Mouse (Mus musculus): ENCODE data around the gene Usp17lc.
"Not testable (repeated sequence)": the region's sequence is repeated elsewhere in the genome, so short reads cannot be mapped to it uniquely, and the experiment has no call there.

Gene Usp17lc

DNA sequence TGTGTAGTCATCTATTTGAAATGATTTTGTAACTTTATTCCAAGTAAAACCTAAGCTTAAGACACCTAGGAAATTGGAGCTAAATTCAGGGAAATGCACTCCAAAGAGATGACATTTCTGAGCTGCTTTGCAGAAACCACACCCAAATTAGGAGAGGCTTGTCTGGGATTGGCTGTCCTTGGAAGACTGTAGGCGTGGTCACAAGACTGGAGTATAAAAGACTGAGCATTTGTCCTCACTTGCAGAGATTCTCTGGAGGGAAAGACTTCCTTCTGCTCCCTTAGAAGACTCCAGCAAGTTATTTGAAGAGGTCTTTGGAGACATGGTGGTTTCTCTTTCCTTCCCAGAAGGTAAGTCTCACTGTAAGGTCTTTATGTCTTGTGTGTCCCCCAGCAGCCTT lies at the start of gene Usp17lc:
Gene Usp17lc (plus strand): TSS at position 301 of the 400 bp plus-strand sequence.
- DNase-seq = not testable (repeated sequence)

DNA sequence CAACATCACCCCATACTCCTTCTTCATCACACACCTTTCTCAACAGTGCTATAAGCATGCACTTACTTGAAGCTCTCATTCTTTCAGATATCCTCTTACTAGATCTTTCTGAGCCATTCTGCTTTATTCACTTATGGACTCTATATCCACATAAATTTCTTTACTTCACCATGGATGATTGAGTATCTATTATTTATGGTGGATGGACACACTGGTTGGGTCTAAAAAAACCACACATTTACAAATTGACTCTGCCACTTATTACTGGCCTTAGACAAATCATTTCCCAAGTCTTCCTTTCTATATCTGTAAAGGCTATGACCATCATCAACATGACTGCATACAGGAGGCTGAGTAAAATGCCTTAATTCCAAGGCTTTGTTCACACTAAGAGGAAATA lies 28.8 kb upstream of the Usp17lc start, which contains the start of gene Olfr603:
Gene Olfr603 (minus strand): TSS at position 101 of the 400 bp plus-strand sequence.
- DNase-seq = no peak

DNA sequence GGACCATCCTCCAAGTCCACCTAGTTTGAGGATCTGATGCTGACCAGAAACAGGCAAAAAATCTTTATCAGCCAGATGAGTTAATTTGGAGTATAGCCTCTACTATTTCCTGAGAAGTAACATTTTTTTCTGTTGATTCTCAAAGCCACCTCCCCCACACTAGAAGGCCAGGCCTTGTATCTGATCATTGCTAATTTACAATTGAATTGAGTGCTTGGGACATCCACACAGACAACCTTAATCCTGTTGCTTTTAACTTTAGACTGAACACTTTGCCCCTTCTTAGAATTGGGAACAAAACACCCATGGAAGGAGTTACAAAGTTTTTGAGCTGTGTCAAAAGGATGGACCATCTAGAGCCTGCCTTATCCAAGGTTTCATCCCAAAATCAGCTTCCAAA lies 17.1 kb upstream of the Usp17lc start:
- DNase-seq = no peak

DNA sequence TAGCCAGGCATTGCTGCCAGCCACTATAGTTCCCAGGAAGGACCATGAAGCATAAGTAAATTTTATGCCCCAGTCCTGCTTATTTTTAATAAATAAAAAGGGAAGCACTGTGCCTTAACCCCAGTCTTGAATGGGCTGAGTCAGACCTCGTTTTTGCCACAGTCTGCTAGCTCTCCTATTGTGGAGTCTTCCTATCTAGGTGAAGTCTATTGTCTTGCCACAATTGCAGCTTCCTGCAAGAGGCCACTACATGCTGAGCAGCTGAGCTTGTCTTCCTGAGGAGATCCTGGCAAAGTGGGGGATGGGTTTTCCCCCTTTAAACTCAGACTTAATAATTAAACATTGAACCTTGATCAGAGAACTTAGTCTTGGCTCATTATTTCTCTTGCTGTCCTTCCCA lies 15.9 kb upstream of the Usp17lc start:
- DNase-seq = no peak

DNA sequence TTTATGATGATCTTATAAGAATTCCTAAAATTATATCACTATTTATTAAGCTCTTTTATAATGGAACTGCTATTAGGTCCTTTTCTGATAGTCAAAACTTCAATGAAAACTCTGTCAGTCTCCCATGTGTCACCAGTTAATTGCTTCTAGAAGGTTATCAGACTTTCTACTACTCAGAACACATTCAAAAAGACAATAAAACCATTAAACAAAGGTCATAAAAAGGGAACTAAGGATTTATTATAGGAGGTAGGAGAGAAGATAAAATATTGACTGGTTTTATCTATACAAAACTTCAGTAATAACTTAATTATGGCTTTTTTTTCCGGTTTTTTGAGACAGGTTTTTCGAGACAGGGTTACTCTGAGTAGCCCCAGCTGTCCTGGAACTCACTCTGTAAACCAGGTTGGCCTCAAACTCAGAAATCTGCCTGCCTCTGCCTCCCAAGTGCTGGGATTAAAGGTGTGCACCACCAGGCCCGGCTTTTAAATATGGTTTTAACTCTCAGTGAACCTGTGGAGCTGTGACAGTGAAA lies 8.3 kb upstream of the Usp17lc start:
- DNase-seq = not testable (repeated sequence)

DNA sequence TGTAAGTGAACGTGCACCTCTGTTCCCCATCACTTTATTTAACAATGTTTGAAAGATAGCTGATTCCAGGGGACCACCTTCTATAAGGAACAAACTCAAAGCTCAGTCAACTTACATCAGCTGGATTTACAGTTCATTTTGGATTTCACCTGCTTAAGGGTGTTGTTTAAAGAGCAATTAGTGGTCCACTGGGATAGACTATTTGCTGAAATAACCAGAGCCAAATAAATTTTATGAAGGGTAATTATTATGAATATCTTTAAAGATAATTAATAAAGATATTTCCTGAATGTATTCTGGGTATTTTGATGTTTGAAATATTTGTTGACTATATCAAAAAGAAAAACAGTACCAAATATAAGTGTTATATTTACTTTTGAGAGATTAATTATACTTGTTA lies 30.5 kb downstream of the Usp17lc start, which contains the start of gene Olfr605:
Gene Olfr605 (minus strand): TSS at position 101 of the 400 bp plus-strand sequence.
- DNase-seq = no peak

DNA sequence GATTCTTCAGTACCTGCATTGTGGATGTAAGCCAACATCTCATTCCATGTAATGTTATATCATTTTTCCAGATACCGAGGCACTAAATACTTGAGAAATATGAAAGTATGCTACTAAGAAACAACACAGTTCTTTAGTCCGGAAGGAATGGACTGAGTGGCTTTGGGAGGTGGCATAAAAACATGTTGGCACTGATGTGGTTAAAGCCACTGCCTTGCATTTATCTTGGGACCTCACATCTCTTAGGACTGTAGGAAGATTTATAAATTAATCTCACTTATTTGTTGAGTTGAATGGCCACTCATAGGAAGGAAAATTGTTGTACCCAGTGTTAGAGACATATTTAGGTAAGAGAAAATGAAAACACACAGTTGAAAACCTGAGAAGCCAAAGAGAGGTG lies 33.9 kb downstream of the Usp17lc start, which contains the start of gene Olfr606:
Gene Olfr606 (plus strand): TSS at position 301 of the 400 bp plus-strand sequence.
- no peak for DNase-seq

DNA sequence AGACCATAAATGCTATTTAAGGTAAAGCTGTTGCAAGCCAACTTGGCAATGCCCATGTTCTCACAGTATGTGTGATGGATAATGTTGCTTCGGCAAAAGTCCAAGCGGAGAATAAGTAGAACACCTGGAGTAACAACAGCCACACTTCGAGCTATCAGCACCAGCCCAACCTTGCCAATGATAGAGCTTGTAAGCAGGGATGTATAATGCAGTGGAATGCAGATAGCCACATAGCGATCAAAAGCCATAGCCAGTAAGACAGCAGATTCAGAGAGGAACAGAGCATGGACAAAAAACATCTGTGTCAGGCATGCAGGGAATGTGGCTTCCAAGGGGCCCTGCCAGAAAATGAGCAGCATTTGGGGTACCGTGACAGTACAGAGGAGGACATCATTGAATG lies 45.7 kb downstream of the Usp17lc start:
- no peak for DNase-seq

Measured in kidney, postnatal 10 days (tissue).